Mouse (Mus musculus) gastrocnemius, postnatal 14 days (tissue): ENCODE results near the gene H2-Eb2. TPM values are rescaled to one million over a fixed set of nuclear protein-coding genes. Genes with fewer than 3 reads are reported as not detected.

ENCODE experiments used
- DNase-seq: peaks from one replicate; pipeline ENCODE4 v3.0.0; 2021; ENCODE audit warnings: mixed read lengths
- intact Hi-C: fragments of 180-260 bp; cut with DNase I; formaldehyde crosslinking; loops from one replicate; pipeline ENCODE4 v1.15.1; 2025; ENCODE audit warnings: low total_unique reads
- total RNA-seq, 2 experiments: library from RNA; stranded (reverse); gene quantifications; 2 replicates each; pipeline ENCODE4 v1.2.3; 2021

H2-Eb2 gene
- total RNA-seq, 2 experiments from 2014 or later: not detected

- intact Hi-C loops: no loop called here
- no peak for DNase-seq
Measured at GRCm38 (mm10) chr17:34347606-34348308, 22.3 kb downstream of the H2-Eb2 start.

- intact Hi-C loops: loop anchor here (1.0 kb wide), 1 partner anchor 100 kb away; no protein-coding TSS in a partner anchor
- DNase-seq: peak; percentile 57
Measured at GRCm38 (mm10) chr17:34349429-34349828, 24.0 kb downstream of the H2-Eb2 start.

- no peak for DNase-seq
Measured at GRCm38 (mm10) chr17:34354539-34354938, 29.1 kb downstream of the H2-Eb2 start, which contains the start of gene Btnl2. Btnl2 (plus strand) TSS chr17:34354822.

GRCm38 (mm10) chr17:34354940-34355339 is 29.5 kb downstream of the H2-Eb2 start:
- DNase-seq: no peak
- intact Hi-C loops: no loop called here

More at GRCm38 (mm10) chr17:34354539-34354938, 29.1 kb downstream of the H2-Eb2 start, which contains the start of gene Btnl2:
- intact Hi-C loops: no loop called here

- intact Hi-C loops: no loop called here
- DNase-seq: no peak
Measured at GRCm38 (mm10) chr17:34362954-34363546, 37.6 kb downstream of the H2-Eb2 start.

GRCm38 (mm10) chr17:34363676-34364310 is 38.3 kb downstream of the H2-Eb2 start:
- no peak for DNase-seq
- intact Hi-C loops: no loop called here

- intact Hi-C loops: no loop called here
- peak; percentile 11 for DNase-seq
Measured at GRCm38 (mm10) chr17:34365031-34365430, 39.6 kb downstream of the H2-Eb2 start.

- intact Hi-C loops: no loop called here
- no peak for DNase-seq
Measured at GRCm38 (mm10) chr17:34370563-34370962, 45.1 kb downstream of the H2-Eb2 start.

GRCm38 (mm10) chr17:34373055-34373709 is 47.7 kb downstream of the H2-Eb2 start:
- no peak for DNase-seq
- intact Hi-C loops: no loop called here

GRCm38 (mm10) chr17:34376847-34377246 is 51.4 kb downstream of the H2-Eb2 start, which contains the start of gene Btnl1:
Btnl1 (plus strand) TSS chr17:34377132.
- no peak for DNase-seq
- intact Hi-C loops: no loop called here

- intact Hi-C loops: no loop called here
- no peak for DNase-seq
Measured at GRCm38 (mm10) chr17:34377450-34378209, 52.2 kb downstream of the H2-Eb2 start.

- intact Hi-C loops: no loop called here
- DNase-seq: no peak
Measured at GRCm38 (mm10) chr17:34378716-34379115, 53.3 kb downstream of the H2-Eb2 start.

- DNase-seq: no peak
- intact Hi-C loops: no loop called here
Measured at GRCm38 (mm10) chr17:34379451-34379850, 54.0 kb downstream of the H2-Eb2 start.

GRCm38 (mm10) chr17:34381876-34382275 is 56.4 kb downstream of the H2-Eb2 start:
- intact Hi-C loops: no loop called here
- no peak for DNase-seq

- DNase-seq: no peak
- intact Hi-C loops: no loop called here
Measured at GRCm38 (mm10) chr17:34383212-34383611, 57.7 kb downstream of the H2-Eb2 start.

- no peak for DNase-seq
- intact Hi-C loops: no loop called here
Measured at GRCm38 (mm10) chr17:34384699-34385098, 59.2 kb downstream of the H2-Eb2 start.

GRCm38 (mm10) chr17:34386656-34387055 is 61.2 kb downstream of the H2-Eb2 start:
- DNase-seq: no peak
- intact Hi-C loops: no loop called here

GRCm38 (mm10) chr17:34388513-34388912 is 63.0 kb downstream of the H2-Eb2 start:
- DNase-seq: peak; percentile 15
- intact Hi-C loops: no loop called here
